Mouse (Mus musculus): ENCODE measurements at regions not wholly inside any gene's neighbourhood (a gene's known extent, or its start where the extent isn't known, plus 50 kb on each side); places are given as distances from the start of the nearest gene placed in this dataset.

DNA sequence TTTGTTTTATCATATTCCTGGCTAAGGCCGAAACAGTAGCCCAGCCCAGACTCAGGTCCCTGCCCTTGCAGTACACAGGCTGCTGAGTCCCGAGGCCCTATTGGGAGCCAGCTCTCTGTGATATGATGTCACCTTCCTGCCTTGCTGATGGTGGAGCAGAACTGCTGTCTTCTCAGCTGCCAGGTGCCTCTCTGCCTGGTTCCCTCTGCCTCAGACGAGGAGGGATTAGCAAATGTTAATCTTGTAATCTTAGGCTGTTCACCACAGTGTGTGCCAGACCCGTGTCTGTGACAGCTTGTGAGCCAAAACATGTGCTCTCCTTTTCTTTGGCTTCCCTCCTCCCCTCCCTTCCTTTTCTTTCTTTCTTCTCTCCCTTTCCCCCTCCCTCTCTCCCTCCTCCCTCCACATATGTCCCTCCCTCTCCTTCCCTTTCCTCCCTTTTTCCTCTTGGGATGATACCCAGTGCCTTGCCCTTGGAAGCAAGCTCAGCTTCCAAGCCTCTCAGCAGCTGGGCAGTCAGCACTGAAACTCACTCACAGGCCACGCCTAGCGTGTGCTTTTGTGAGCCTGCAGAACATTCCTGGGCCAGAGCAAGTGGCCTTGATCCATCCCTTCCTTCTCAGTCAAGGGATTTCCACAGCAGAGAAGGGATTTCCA is 126.6 kb upstream of the Eef2kmt start:
- Histone ChIP-seq H3K27me3 (ENCODE audit: control insufficient read depth, insufficient read depth, low read length) (no peaks in the 10 kb centered on the region), H3K4me1 (ENCODE audit: control insufficient read depth, insufficient read depth, insufficient read length) (no peaks in the 10 kb centered on the region), H3K36me3 (ENCODE audit: control insufficient read depth, insufficient read depth, low read length) (no peaks in the 10 kb centered on the region), H3K27ac (ENCODE audit: insufficient read depth, low read length) (no peak overlapping the region), H3K4me3 (ENCODE audit: extremely low read depth, insufficient read depth, insufficient read length) (no peak overlapping the region)
- no peak for DNase-seq (ENCODE audit: low read depth in 1 of 2, low spot score in 2 of 2)
- TF ChIP-seq POLR2A (IDR thresholded peaks at IDR 0.05; ENCODE audit: low read depth, low read length) (no peak), CTCF (IDR thresholded peaks at IDR 0.05; ENCODE audit: extremely low read depth, insufficient read depth, insufficient read length, insufficient replicate concordance) (no peak)
- WGBS, result 55% methylated on average over 6 of the region's 6 CpGs

DNA sequence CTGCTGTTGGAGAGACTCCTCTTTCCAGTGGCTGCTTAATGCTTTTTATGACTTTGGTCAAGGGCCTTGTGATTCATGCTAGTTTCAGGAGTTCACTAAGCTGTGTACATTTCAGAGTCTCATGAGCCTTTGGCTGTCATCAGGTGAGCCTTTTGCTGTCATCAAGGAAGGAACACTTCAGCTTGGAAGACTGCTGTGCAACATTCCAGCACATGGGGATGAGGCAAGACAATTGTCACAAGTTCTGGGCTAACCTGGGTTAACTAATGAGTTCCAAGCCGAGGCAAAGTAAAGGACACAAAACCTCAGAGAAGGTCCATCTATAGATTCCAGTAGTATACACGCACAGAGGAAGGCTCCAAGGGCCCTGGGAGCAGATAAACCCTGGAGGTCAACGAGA is 124.8 kb upstream of the Eef2kmt start:
- Histone ChIP-seq H3K36me3 (ENCODE audit: control insufficient read depth, insufficient read depth, low read length) (no peaks in the 10 kb centered on the region), H3K27me3 (ENCODE audit: control insufficient read depth, insufficient read depth, low read length) (no peaks in the 10 kb centered on the region), H3K4me1 (ENCODE audit: control insufficient read depth, insufficient read depth, insufficient read length) (no peaks in the 10 kb centered on the region), H3K27ac (ENCODE audit: insufficient read depth, low read length) (no peak overlapping the region), H3K4me3 (ENCODE audit: extremely low read depth, insufficient read depth, insufficient read length) (no peak overlapping the region)
- WGBS, result 87% methylated on average over 3 of the region's 3 CpGs
- TF ChIP-seq CTCF (IDR thresholded peaks at IDR 0.05; ENCODE audit: extremely low read depth, insufficient read depth, insufficient read length, insufficient replicate concordance) (no peak), POLR2A (IDR thresholded peaks at IDR 0.05; ENCODE audit: low read depth, low read length) (no peak)
- no peak for DNase-seq (ENCODE audit: low read depth in 1 of 2, low spot score in 2 of 2)

DNA sequence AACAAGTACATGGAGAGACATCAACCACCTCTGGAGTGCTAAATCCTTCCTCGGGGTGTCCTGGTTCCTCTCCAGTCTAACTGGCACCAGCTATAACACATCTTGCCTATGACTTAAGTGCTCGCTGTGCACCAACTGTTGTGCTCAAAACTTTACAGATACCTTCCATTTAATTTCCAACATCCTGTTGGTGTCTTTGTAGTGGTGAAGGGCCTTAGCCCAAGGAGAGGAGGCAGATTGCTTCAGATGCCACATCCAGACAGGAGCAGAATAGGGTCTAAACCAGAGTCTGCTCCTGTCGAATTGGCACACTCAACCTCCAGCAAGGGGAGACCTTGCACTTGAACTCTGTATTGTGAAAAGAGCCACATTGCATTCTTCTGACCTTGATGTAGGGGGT is 121.2 kb upstream of the Eef2kmt start:
- WGBS, result 78% methylated on average over 3 of the region's 3 CpGs

DNA sequence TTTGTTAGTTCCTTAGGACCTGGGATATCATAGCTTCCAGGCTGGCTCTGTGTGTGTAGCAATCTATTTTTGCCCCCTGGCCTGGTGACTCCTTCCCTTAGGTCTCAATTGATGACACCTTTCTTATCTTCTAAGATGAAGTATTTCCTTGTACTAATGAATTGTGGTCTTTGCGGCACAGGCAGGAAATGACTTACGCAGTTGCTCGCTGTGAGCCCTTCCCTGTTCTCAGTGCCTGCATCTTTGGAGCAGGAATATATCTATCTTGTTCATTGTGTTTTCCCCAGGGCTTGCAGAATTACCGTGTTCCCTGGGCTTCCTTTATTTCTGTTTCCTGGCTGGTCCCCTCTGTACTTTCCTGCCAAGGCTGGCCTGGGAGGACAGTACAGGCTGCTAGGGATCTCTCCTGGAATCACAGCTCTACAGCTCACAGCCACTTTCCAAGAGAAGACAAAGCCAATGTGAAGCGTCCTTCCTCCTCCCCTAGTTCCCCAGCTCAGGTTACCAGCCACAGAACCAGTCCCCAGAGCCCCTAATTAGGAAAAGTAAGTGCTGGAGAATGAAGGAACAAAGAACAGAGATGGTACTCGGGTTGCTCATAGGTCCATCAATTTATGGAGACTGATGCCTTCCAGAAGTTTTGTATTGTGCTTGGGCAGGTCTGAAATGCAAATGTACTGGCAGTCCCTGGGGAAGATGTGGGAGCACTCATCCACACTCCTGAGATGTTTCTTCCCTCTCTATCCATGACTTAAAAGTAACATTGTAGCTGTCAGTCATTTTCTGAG is 119.2 kb upstream of the Eef2kmt start:
- Histone ChIP-seq H3K27me3 (ENCODE audit: control insufficient read depth, insufficient read depth, low read length) (no peaks in the 10 kb centered on the region), H3K36me3 (ENCODE audit: control insufficient read depth, insufficient read depth, low read length) (no peaks in the 10 kb centered on the region), H3K27ac (ENCODE audit: insufficient read depth, low read length) (no peak overlapping the region), H3K4me3 (ENCODE audit: extremely low read depth, insufficient read depth, insufficient read length) (no peak overlapping the region), H3K4me1 (ENCODE audit: control insufficient read depth, insufficient read depth, insufficient read length) (no peaks in the 10 kb centered on the region)
- 14% methylated on average over 6 of the region's 6 CpGs for WGBS
- TF ChIP-seq POLR2A (IDR thresholded peaks at IDR 0.05; ENCODE audit: low read depth, low read length), result no peak
- no peak for TF ChIP-seq CTCF (IDR thresholded peaks at IDR 0.05; ENCODE audit: extremely low read depth, insufficient read depth, insufficient read length, insufficient replicate concordance)
- no peak for DNase-seq (ENCODE audit: low read depth in 1 of 2, low spot score in 2 of 2)

More for the DNA sequence above, 121.2 kb upstream of the Eef2kmt start:
- DNase-seq (ENCODE audit: low read depth in 1 of 2, low spot score in 2 of 2), result no peak
- Histone ChIP-seq H3K4me1 (ENCODE audit: control insufficient read depth, insufficient read depth, insufficient read length) (no peaks in the 10 kb centered on the region), H3K27me3 (ENCODE audit: control insufficient read depth, insufficient read depth, low read length) (no peaks in the 10 kb centered on the region), H3K27ac (ENCODE audit: insufficient read depth, low read length) (no peak overlapping the region), H3K4me3 (ENCODE audit: extremely low read depth, insufficient read depth, insufficient read length) (no peak overlapping the region), H3K36me3 (ENCODE audit: control insufficient read depth, insufficient read depth, low read length) (no peaks in the 10 kb centered on the region)
- TF ChIP-seq CTCF (IDR thresholded peaks at IDR 0.05; ENCODE audit: extremely low read depth, insufficient read depth, insufficient read length, insufficient replicate concordance) (no peak), POLR2A (IDR thresholded peaks at IDR 0.05; ENCODE audit: low read depth, low read length) (no peak)

DNA sequence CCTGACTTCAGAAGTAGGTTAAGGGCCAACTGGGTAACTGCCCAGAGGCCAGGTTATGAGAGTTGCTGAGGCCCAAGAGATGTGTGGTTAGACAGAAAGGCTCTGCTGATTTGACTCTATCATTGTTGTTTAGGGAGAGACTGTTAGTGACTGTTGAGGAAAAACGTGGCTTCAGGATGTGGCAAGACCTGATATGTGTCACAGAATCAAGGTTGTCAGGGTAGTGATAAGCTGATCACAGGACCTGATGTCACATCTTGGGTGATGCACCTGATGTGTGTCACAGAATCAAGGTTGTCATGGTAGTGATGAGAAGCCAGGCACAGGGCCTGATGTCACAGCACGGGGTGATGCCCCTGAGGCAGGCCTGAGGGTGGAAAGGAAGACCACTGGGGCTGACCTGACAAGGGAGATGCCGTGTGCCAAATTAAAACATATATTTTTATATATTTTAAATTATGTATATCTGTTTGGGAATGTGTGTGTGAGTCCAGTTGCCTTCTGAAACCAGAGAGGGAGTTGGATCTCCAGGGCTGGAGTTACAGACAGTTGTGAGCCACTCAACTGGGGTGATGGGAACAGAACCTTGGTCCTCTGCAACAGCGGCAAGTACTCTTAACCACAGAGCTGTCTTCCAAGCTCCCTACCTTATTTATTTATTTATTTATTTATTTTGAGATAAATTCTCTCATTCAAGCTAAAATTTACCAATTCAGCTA is 115.6 kb upstream of the Eef2kmt start:
- TF ChIP-seq POLR2A (IDR thresholded peaks at IDR 0.05; ENCODE audit: low read depth, low read length) (no peak), CTCF (IDR thresholded peaks at IDR 0.05; ENCODE audit: extremely low read depth, insufficient read depth, insufficient read length, insufficient replicate concordance) (no peak)
- H3K27me3 ChIP-seq (ENCODE audit: control insufficient read depth, insufficient read depth, low read length), result no peaks in the 10 kb centered on the region
- 85% methylated on average over 4 of the region's 4 CpGs for WGBS
- H3K27ac ChIP-seq (ENCODE audit: insufficient read depth, low read length), result no peak overlapping the region
- no peak for DNase-seq (ENCODE audit: low read depth in 1 of 2, low spot score in 2 of 2)
- H3K36me3 ChIP-seq (ENCODE audit: control insufficient read depth, insufficient read depth, low read length), result no peaks in the 10 kb centered on the region
- no peak overlapping the region for H3K4me3 ChIP-seq (ENCODE audit: extremely low read depth, insufficient read depth, insufficient read length)
- H3K4me1 ChIP-seq (ENCODE audit: control insufficient read depth, insufficient read depth, insufficient read length), result no peaks in the 10 kb centered on the region

DNA sequence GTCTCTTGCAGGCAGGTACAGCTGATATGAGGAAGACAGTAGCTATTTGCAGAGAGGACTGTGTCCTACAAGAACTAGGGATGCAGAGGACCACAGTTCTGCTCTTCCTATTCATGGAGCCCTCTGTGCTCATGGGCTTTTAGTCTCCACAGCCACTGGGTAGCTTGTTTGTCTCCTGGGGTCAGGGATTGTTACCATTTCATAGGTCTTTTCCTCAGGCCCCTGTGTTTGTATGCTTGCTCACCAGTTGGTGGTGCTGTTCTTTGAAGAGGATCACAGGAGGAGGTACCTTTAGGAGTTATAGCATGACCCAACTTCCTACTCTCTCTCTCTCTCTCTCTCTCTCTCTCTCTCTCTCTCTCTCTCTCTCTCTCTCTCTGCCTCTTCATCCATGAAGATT is 114.7 kb upstream of the Eef2kmt start:
- Histone ChIP-seq H3K27ac (ENCODE audit: insufficient read depth, low read length) (no peak overlapping the region), H3K27me3 (ENCODE audit: control insufficient read depth, insufficient read depth, low read length) (no peaks in the 10 kb centered on the region), H3K4me1 (ENCODE audit: control insufficient read depth, insufficient read depth, insufficient read length) (no peaks in the 10 kb centered on the region), H3K4me3 (ENCODE audit: extremely low read depth, insufficient read depth, insufficient read length) (no peak overlapping the region), H3K36me3 (ENCODE audit: control insufficient read depth, insufficient read depth, low read length) (no peaks in the 10 kb centered on the region)
- no peak for TF ChIP-seq POLR2A (IDR thresholded peaks at IDR 0.05; ENCODE audit: low read depth, low read length)
- TF ChIP-seq CTCF (IDR thresholded peaks at IDR 0.05; ENCODE audit: extremely low read depth, insufficient read depth, insufficient read length, insufficient replicate concordance), result no peak
- no peak for DNase-seq (ENCODE audit: low read depth in 1 of 2, low spot score in 2 of 2)

All from spleen, adult 2 months (tissue).